ENCODE assay signal across 8 mouse cellular contexts in genomic region chr11:23305101-23305672, GRCm38 (mm10). TPM values are rescaled to one million over a fixed set of nuclear protein-coding genes. Genes with fewer than 3 reads are reported as not detected.
DNase-seq lines count a peak whose midpoint lies in the region; ATAC-seq and TF ChIP-seq lines count a peak whose summit lies in the region.
"Not testable (repeated sequence)": the region's sequence is repeated elsewhere in the genome, so short reads cannot be mapped to it uniquely, and the experiment has no call there.

No protein-coding gene starts in this region.

- H3ac ChIP-seq in myocyte (ENCODE audit: control insufficient read depth, insufficient read length): peak overlapping the region; percentile 86

- not testable (repeated sequence) for TF ChIP-seq CTCF in E14TG2a.4 (conservative IDR thresholded peaks at IDR 0.05; ENCODE audit: low read length); testis, adult 2 months (IDR thresholded peaks at IDR 0.05; ENCODE audit: control insufficient read depth, insufficient read depth, insufficient replicate concordance, low read depth, low read length)

- H3K4me1 ChIP-seq in E14TG2a.4 (replicated peaks; ENCODE audit: low read depth, low read length): peaks cover 29% of the 10 kb centered on the region
- not testable (repeated sequence) for H3K4me1 ChIP-seq in forebrain, embryonic 12.5 days; kidney, embryonic 16.5 days (ENCODE audit: insufficient read depth, low read length); testis, adult 2 months (ENCODE audit: control insufficient read depth, insufficient read depth, low read length)
- peaks cover 16% of the 10 kb centered on the region for H3K4me1 ChIP-seq in hindbrain, embryonic 10.5 days (replicated peaks)
- peaks cover 18% of the 10 kb centered on the region for H3K4me1 ChIP-seq in liver, embryonic 16.5 days (ENCODE audit: control insufficient read depth, low read depth, low read length)

- peak overlapping the region; percentile 99 for H3K27ac ChIP-seq in forebrain, embryonic 12.5 days
- peak overlapping the region; percentile 99 for H3K27ac ChIP-seq in hindbrain, embryonic 10.5 days
- peak overlapping the region; percentile 99 for H3K27ac ChIP-seq in kidney, embryonic 16.5 days (ENCODE audit: low read length)
- peak overlapping the region; percentile 99 for H3K27ac ChIP-seq in liver, embryonic 16.5 days (ENCODE audit: low read length)
- H3K27ac ChIP-seq in testis, adult 2 months (ENCODE audit: control insufficient read depth, insufficient read depth, low read depth, low read length): peak overlapping the region; percentile 97

- H3K4me3 ChIP-seq in E14TG2a.4 (replicated peaks; ENCODE audit: low read length) (peak overlapping the region; percentile 92), myocyte (peak overlapping the region; percentile 82)
- peak overlapping the region; percentile 97 for H3K4me3 ChIP-seq in forebrain, embryonic 12.5 days (replicated peaks)
- H3K4me3 ChIP-seq in hindbrain, embryonic 10.5 days: peak overlapping the region; percentile 92
- H3K4me3 ChIP-seq in kidney, embryonic 16.5 days (ENCODE audit: low read length): peak overlapping the region; percentile 87
- H3K4me3 ChIP-seq in liver, embryonic 16.5 days (ENCODE audit: low read depth, low read length): peak overlapping the region; percentile 94
- peak overlapping the region; percentile 94 for H3K4me3 ChIP-seq in testis, adult 2 months (ENCODE audit: control insufficient read depth, low read depth, low read length)

- ATAC-seq in forebrain, embryonic 12.5 days (ENCODE audit: low FRiP score); kidney, embryonic 16.5 days (ENCODE audit: low FRiP score, low TSS enrichment); liver, embryonic 16.5 days (ENCODE audit: low read depth): not testable (repeated sequence)

- DNase-seq in cerebellum, adult 11-12 months: peak; percentile 51
- DNase-seq in hindbrain, embryonic 10.5 days (ENCODE audit: low spot score): not testable (repeated sequence)

- peak overlapping the region; percentile 63 for H3K4me2 ChIP-seq in forebrain, embryonic 12.5 days
- peak overlapping the region; percentile 75 for H3K4me2 ChIP-seq in kidney, embryonic 16.5 days (replicated peaks; ENCODE audit: low read depth, low read length)
- H3K4me2 ChIP-seq in liver, embryonic 16.5 days (ENCODE audit: low read depth, low read length): peak overlapping the region; percentile 65
- peak overlapping the region; percentile 79 for H3K4me2 ChIP-seq in myocyte (ENCODE audit: low read depth)

- H3K9ac ChIP-seq in forebrain, embryonic 12.5 days: peak overlapping the region; percentile 95
- H3K9ac ChIP-seq in kidney, embryonic 16.5 days (replicated peaks; ENCODE audit: low read length): peak overlapping the region; percentile 94
- H3K9ac ChIP-seq in liver, embryonic 16.5 days (ENCODE audit: low read depth, low read length): peak overlapping the region; percentile 98

- H3K36me3 ChIP-seq in E14TG2a.4 (ENCODE audit: insufficient read depth, low read length); forebrain, embryonic 12.5 days (replicated peaks); hindbrain, embryonic 10.5 days; kidney, embryonic 16.5 days (ENCODE audit: insufficient read depth, low read length); liver, embryonic 16.5 days (ENCODE audit: control insufficient read depth, insufficient read depth); myocyte (ENCODE audit: control insufficient read depth, insufficient read depth); testis, adult 2 months (ENCODE audit: control insufficient read depth, insufficient read depth, low read length): not testable (repeated sequence)

- not testable (repeated sequence) for H3K9me3 ChIP-seq in E14TG2a.4 (ENCODE audit: low read length); forebrain, embryonic 12.5 days; hindbrain, embryonic 10.5 days; kidney, embryonic 16.5 days (ENCODE audit: low read length); liver, embryonic 16.5 days (replicated peaks; ENCODE audit: control insufficient read depth, low read length)

- peaks cover 33% of the 10 kb centered on the region for H3K79me2 ChIP-seq in myocyte (ENCODE audit: control insufficient read depth, insufficient read depth)

- not testable (repeated sequence) for H3K27me3 ChIP-seq in E14TG2a.4 (ENCODE audit: insufficient read depth, low read length); forebrain, embryonic 12.5 days; hindbrain, embryonic 10.5 days (ENCODE audit: insufficient read depth, poor library complexity, severe bottlenecking); kidney, embryonic 16.5 days (ENCODE audit: insufficient read depth, low read length); liver, embryonic 16.5 days (ENCODE audit: control insufficient read depth, insufficient read depth, low read depth, low read length); myocyte (ENCODE audit: control insufficient read depth, insufficient read depth, insufficient read length); testis, adult 2 months (ENCODE audit: control insufficient read depth, insufficient read depth, low read length)

- 31% methylated on average over 10 of the region's 10 CpGs for WGBS in forebrain, embryonic 12.5 days
- WGBS in hindbrain, embryonic 10.5 days: 36% methylated on average over 10 of the region's 10 CpGs
- WGBS in kidney, embryonic 16.5 days: 43% methylated on average over 10 of the region's 10 CpGs
- WGBS in liver, embryonic 16.5 days (ENCODE audit: insufficient replicate concordance): 35% methylated on average over 10 of the region's 10 CpGs

- TF ChIP-seq POLR2A in myocyte (IDR thresholded peaks at IDR 0.05; ENCODE audit: insufficient read length, low read depth); testis, adult 2 months (IDR thresholded peaks at IDR 0.05; ENCODE audit: control insufficient read depth, low read depth, low read length): not testable (repeated sequence)

RNA-seq across cellular contexts. Expression of gene Usp34, which starts 1.5 kb away (rescaled TPM):
- polyA plus RNA-seq in forebrain, embryonic 12.5 days (2016; fragmentation: Nextera tagmentation; extraction: Ambion mirVana): 30.9 and 32.1 TPM in 2 replicates
- polyA plus RNA-seq in hindbrain, embryonic 10.5 days (2016; fragmentation: Nextera tagmentation; extraction: Ambion mirVana): 18.6 and 21.3 TPM in 2 replicates
- 22.4 and 22.5 TPM in 2 replicates for polyA plus RNA-seq in kidney, embryonic 16.5 days (2015; fragmentation: Nextera tagmentation; extraction: Ambion mirVana)
- 6.4 and 7.3 TPM in 2 replicates for polyA plus RNA-seq in liver, embryonic 16.5 days (2015; fragmentation: Nextera tagmentation; extraction: Ambion mirVana)
- polyA plus RNA-seq in myocyte (2012; fragmentation: generic; extraction: Trizol): 7.2 TPM
- 14.9 and 23.4 TPM in 2 replicates for polyA plus RNA-seq in testis, adult 2 months (2012; rRNA removed)

RNA-seq across cellular contexts. Expression of gene Xpo1, which starts 49.3 kb away (rescaled TPM):
- 169 and 171 TPM in 2 replicates for polyA plus RNA-seq in forebrain, embryonic 12.5 days (2016; fragmentation: Nextera tagmentation; extraction: Ambion mirVana)
- polyA plus RNA-seq in hindbrain, embryonic 10.5 days (2016; fragmentation: Nextera tagmentation; extraction: Ambion mirVana): 101 and 125 TPM in 2 replicates
- polyA plus RNA-seq in kidney, embryonic 16.5 days (2015; fragmentation: Nextera tagmentation; extraction: Ambion mirVana): 95.1 and 96.8 TPM in 2 replicates
- polyA plus RNA-seq in liver, embryonic 16.5 days (2015; fragmentation: Nextera tagmentation; extraction: Ambion mirVana): 33.0 and 36.3 TPM in 2 replicates
- 20.8 TPM for polyA plus RNA-seq in myocyte (2012; fragmentation: generic; extraction: Trizol)
- polyA plus RNA-seq in testis, adult 2 months (2012; rRNA removed): 6.8 and 9.6 TPM in 2 replicates
